Mouse (Mus musculus): ENCODE data around the gene Apaf1. TPM values are rescaled to one million over a fixed set of nuclear protein-coding genes. Genes with fewer than 3 reads are reported as not detected.

Apaf1 gene
- polyA plus RNA-seq (2016; fragmentation: Nextera tagmentation; extraction: Ambion mirVana) = 34.3 and 35.9 TPM in 2 replicates

- Histone ChIP-seq H3K27me3 (no peaks in the 10 kb centered on the region), H3K36me3 (peaks cover 7% of the 10 kb centered on the region; the same call in 1 of the 2 replicates), H3K4me1 (peaks cover 7% of the 10 kb centered on the region; the same call in 1 of the 2 replicates), H3K9me3 (replicated peaks) (no peaks in the 10 kb centered on the region), H3K27ac (peak within 1 kb of the TSS; percentile 87), H3K9ac (peak within 1 kb of the TSS; percentile 89), H3K4me3 (peak within 1 kb of the TSS; percentile 85), H3K4me2 (replicated peaks) (peak within 1 kb of the TSS; percentile 71)
- WGBS = under 1% methylated on average over 87 of the region's 87 CpGs
- ATAC-seq (ENCODE audit: low FRiP score) = peak; percentile 97
These were observed at the start of gene Apaf1, which contains the start of gene Ikbip for GRCm38 (mm10) chr10:91082550-91083392. TSS of gene Apaf1 (minus strand) at chr10:91082770. TSS of gene Ikbip (plus strand) at chr10:91082940.

DNA sequence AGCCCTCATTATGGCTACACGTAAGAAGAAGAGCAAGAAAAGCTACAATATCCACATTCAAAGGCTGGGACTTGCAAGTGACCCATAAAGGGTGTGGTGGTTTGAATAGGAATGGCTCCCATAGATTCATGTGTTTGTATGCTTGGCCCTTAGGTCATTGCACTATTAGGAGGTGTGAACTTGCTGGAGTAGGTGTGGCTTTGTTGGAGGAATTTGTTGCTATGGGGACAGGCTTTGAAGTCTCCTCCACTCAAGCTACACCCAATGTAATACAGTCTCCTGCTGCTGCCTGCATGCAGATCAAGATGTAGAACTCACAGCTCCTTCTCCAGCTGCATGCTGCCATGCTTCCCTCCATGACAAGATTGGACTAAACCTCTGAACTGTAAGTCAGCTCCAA is 49.0 kb upstream of the Apaf1 start:
- WGBS = 86% methylated on average over 1 of the region's 1 CpGs
- H3K27ac ChIP-seq = no peak overlapping the region
- H3K9ac ChIP-seq = no peak overlapping the region
- no peaks in the 10 kb centered on the region for H3K9me3 ChIP-seq (replicated peaks)
- H3K4me2 ChIP-seq (replicated peaks) = no peak overlapping the region
- H3K27me3 ChIP-seq = no peaks in the 10 kb centered on the region
- H3K4me3 ChIP-seq = no peak overlapping the region
- no peaks in the 10 kb centered on the region for H3K36me3 ChIP-seq
- no peaks in the 10 kb centered on the region for H3K4me1 ChIP-seq
- ATAC-seq (ENCODE audit: low FRiP score) = no peak

DNA sequence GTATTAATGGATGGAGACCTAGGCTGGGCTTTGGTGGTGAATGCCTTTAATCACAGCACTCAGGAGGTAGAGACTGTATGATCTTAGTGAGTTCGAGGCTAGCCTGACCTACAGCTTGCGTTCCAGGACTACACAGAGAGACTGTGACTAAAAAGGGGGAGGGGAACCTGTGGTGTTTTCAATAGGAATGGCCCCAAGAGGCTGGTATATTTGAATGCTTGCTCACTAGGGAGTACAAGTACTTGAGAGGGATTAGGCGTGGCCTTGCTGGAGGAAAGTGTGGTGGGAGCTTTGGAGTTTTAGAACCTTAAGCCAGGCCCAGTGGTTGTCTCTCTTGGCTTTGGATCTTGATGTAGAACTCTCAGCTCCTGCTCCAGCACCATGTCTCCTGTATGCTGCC is 48.2 kb upstream of the Apaf1 start:
- H3K27ac ChIP-seq = no peak overlapping the region
- H3K9me3 ChIP-seq (replicated peaks) = no peaks in the 10 kb centered on the region
- no peaks in the 10 kb centered on the region for H3K4me1 ChIP-seq
- no peaks in the 10 kb centered on the region for H3K27me3 ChIP-seq
- H3K9ac ChIP-seq = no peak overlapping the region
- no peak overlapping the region for H3K4me3 ChIP-seq
- no peak overlapping the region for H3K4me2 ChIP-seq (replicated peaks)
- 81% methylated on average over 3 of the region's 3 CpGs for WGBS
- no peaks in the 10 kb centered on the region for H3K36me3 ChIP-seq
- ATAC-seq (ENCODE audit: low FRiP score) = no peak

DNA sequence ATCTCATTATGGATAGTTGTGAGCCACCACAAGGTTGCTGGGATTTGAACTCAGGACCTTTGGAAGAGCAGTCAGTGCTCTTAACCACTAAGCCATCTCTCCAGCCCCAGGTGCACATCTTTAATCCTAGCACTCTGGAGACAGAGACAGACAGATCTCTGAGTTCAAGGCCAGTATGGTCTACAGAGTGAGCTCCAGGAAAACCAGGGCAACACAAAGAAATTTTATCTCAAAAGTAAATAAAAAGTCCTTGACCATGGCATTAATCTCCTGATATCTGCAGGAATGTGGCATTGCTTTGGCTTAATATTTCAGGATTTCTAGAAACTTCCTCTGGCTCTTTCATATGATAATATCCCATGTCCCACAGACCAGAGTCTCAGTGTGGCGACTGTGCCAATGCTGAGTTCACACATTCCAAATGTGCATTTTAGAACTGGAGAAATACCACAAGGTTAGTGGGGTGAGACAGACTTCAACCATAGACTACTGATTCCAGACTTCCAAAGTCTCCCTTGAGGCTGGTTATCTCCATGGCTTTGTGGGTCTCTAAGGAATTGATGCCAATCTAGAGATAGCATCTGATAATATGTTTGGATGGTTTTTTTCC is 46.1 kb upstream of the Apaf1 start:
- H3K27me3 ChIP-seq = no peaks in the 10 kb centered on the region
- no peak overlapping the region for H3K4me2 ChIP-seq (replicated peaks)
- no peak overlapping the region for H3K27ac ChIP-seq
- H3K4me1 ChIP-seq = 0 out of 2 replicates have a peak, but pooled peaks cover 3% of the 10 kb centered on the region
- H3K36me3 ChIP-seq = no peaks in the 10 kb centered on the region
- no peak overlapping the region for H3K9ac ChIP-seq
- 78% methylated on average over 1 of the region's 1 CpGs for WGBS
- ATAC-seq (ENCODE audit: low FRiP score) = no peak
- H3K4me3 ChIP-seq = no peak overlapping the region
- no peaks in the 10 kb centered on the region for H3K9me3 ChIP-seq (replicated peaks)

GRCm38 (mm10) chr10:91127395-91127794 is 44.8 kb upstream of the Apaf1 start:
- no peak overlapping the region for H3K4me3 ChIP-seq
- H3K9ac ChIP-seq = no peak overlapping the region
- no peak for ATAC-seq (ENCODE audit: low FRiP score)
- H3K27me3 ChIP-seq = no peaks in the 10 kb centered on the region
- H3K36me3 ChIP-seq = no peaks in the 10 kb centered on the region
- no peaks in the 10 kb centered on the region for H3K9me3 ChIP-seq (replicated peaks)
- H3K27ac ChIP-seq = no peak overlapping the region
- no peak overlapping the region for H3K4me2 ChIP-seq (replicated peaks)
- peaks cover 11% of the 10 kb centered on the region for H3K4me1 ChIP-seq
- WGBS = 90% methylated on average over 2 of the region's 2 CpGs

DNA sequence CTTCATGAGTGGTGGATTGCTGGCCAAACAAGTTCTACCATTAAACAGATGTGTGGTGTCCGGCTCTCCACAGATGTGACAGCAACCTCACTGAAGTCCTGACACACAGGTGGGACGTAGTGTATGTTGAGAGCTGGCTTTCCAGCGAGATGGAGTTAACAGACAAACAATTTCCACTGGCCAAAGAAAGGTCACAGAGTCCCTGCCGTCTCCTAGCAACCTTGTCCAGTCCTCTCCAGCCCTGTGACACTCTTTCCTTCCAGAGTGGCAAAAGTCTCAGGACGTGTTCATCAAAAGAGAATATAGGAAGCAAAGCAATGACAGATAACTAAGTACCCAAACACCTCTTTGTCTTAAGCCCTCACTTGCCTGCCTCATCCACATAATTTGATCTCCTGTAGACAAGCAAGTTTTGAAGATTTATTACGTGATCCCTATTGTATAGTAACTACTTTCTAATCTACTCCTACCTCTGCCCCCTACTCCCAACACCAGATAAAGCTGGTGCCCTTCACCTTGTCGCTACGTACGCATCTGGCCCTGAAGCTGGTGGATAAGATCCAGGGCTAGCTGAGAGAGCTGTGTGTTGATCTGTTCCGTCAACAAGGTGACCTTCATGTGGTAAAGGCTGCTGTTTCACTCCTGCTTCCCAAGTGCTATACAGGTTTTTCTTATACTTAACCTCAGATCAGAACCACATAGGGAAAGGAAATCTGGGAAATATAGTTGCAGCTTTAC is 44.2 kb upstream of the Apaf1 start:
- no peak overlapping the region for H3K4me3 ChIP-seq
- H3K27me3 ChIP-seq = no peaks in the 10 kb centered on the region
- H3K9ac ChIP-seq = no peak overlapping the region
- H3K9me3 ChIP-seq (replicated peaks) = no peaks in the 10 kb centered on the region
- WGBS = 74% methylated on average over 10 of the region's 10 CpGs
- H3K4me2 ChIP-seq (replicated peaks) = no peak overlapping the region
- H3K27ac ChIP-seq = no peak overlapping the region
- ATAC-seq (ENCODE audit: low FRiP score) = no peak
- peaks cover 3% of the 10 kb centered on the region; the same call in 1 of the 2 replicates for H3K36me3 ChIP-seq
- H3K4me1 ChIP-seq = peaks cover 17% of the 10 kb centered on the region

- peaks cover 19% of the 10 kb centered on the region for H3K4me1 ChIP-seq
- no peaks in the 10 kb centered on the region for H3K27me3 ChIP-seq
- H3K4me2 ChIP-seq (replicated peaks) = peak within 1 kb of the TSS; percentile 95
- peak; percentile 99 for ATAC-seq (ENCODE audit: low FRiP score)
- peaks cover 24% of the 10 kb centered on the region for H3K36me3 ChIP-seq
- peak within 1 kb of the TSS; percentile 99 for H3K4me3 ChIP-seq
- H3K9me3 ChIP-seq (replicated peaks) = no peaks in the 10 kb centered on the region
- WGBS = 13% methylated on average over 58 of the region's 59 CpGs
- H3K27ac ChIP-seq = peak within 1 kb of the TSS; percentile 92
- H3K9ac ChIP-seq = peak within 1 kb of the TSS; percentile 92
These were observed 41.6 kb upstream of the Apaf1 start, which contains the start of gene Slc25a3 for GRCm38 (mm10) chr10:91123828-91124822. TSS of gene Slc25a3 (minus strand) at chr10:91124059.

GRCm38 (mm10) chr10:91123281-91123827 is 40.8 kb upstream of the Apaf1 start:
- peak overlapping the region; percentile 99 for H3K4me3 ChIP-seq
- ATAC-seq (ENCODE audit: low FRiP score) = peak; percentile 80
- H3K27me3 ChIP-seq = no peaks in the 10 kb centered on the region
- H3K9ac ChIP-seq = peak overlapping the region; percentile 92
- under 1% methylated on average over 43 of the region's 44 CpGs for WGBS
- H3K36me3 ChIP-seq = peaks cover 31% of the 10 kb centered on the region
- H3K4me2 ChIP-seq (replicated peaks) = peak overlapping the region; percentile 95
- peak overlapping the region; percentile 92 for H3K27ac ChIP-seq
- H3K4me1 ChIP-seq = peaks cover 19% of the 10 kb centered on the region
- H3K9me3 ChIP-seq (replicated peaks) = no peaks in the 10 kb centered on the region

GRCm38 (mm10) chr10:91122646-91123045 is 40.1 kb upstream of the Apaf1 start:
- peak overlapping the region; percentile 95 for H3K4me2 ChIP-seq (replicated peaks)

DNA sequence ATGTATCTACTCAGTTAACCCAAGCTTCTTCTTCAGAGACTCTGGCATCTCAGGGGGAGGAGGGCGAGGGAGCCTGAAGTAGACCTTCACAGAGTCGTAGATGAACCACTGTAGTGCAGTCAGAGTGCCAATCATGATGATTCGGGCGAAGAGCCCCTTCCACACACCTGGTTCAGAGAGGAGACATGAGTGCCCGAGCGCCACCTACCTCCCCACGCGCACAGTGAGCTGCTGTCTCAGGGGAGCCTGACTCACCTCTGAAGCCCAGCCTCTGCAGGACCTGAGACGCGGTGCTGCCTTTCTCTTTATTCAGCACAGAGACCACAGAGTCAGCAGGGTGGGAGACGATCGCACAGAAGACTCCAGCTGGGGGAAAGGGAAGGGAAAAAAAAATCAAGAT is 34.4 kb upstream of the Apaf1 start:
- Histone ChIP-seq H3K4me2 (replicated peaks) (no peak overlapping the region), H3K27ac (no peak overlapping the region), H3K27me3 (no peaks in the 10 kb centered on the region), H3K4me1 (peaks cover 4% of the 10 kb centered on the region), H3K9me3 (replicated peaks) (peaks cover 10% of the 10 kb centered on the region; the same call in 1 of the 2 replicates), H3K36me3 (peaks cover 87% of the 10 kb centered on the region), H3K4me3 (no peak overlapping the region), H3K9ac (no peak overlapping the region)
- ATAC-seq (ENCODE audit: low FRiP score) = no peak
- WGBS = 94% methylated on average over 12 of the region's 12 CpGs

More at GRCm38 (mm10) chr10:91122646-91123045, 40.1 kb upstream of the Apaf1 start:
- Histone ChIP-seq H3K4me1 (peaks cover 19% of the 10 kb centered on the region), H3K27me3 (no peaks in the 10 kb centered on the region), H3K9me3 (replicated peaks) (no peaks in the 10 kb centered on the region), H3K36me3 (peaks cover 38% of the 10 kb centered on the region), H3K4me3 (peak overlapping the region; percentile 99), H3K27ac (no peak overlapping the region), H3K9ac (peak overlapping the region; percentile 92)
- 42% methylated on average over 6 of the region's 6 CpGs for WGBS
- ATAC-seq (ENCODE audit: low FRiP score) = no peak

- no peaks in the 10 kb centered on the region for H3K27me3 ChIP-seq
- H3K4me3 ChIP-seq = no peak overlapping the region
- H3K4me1 ChIP-seq = no peaks in the 10 kb centered on the region
- H3K27ac ChIP-seq = no peak overlapping the region
- 81% methylated on average over 4 of the region's 4 CpGs for WGBS
- no peak overlapping the region for H3K9ac ChIP-seq
- peaks cover 10% of the 10 kb centered on the region; the same call in 1 of the 2 replicates for H3K9me3 ChIP-seq (replicated peaks)
- no peak for ATAC-seq (ENCODE audit: low FRiP score)
- peaks cover 32% of the 10 kb centered on the region for H3K36me3 ChIP-seq
- no peak overlapping the region for H3K4me2 ChIP-seq (replicated peaks)
These were observed 27.3 kb upstream of the Apaf1 start for GRCm38 (mm10) chr10:91109841-91110240.
